In genomic region chr1:153004472-153004871, GRCm38 (mm10) we compare ENCODE assay signal across 22 mouse cellular contexts. TPM values are rescaled to one million over a fixed set of nuclear protein-coding genes. Genes with fewer than 3 reads are reported as not detected.
DNase-seq lines count a peak whose midpoint lies in the region; ATAC-seq and TF ChIP-seq lines count a peak whose summit lies in the region.
"Had no signal": no experiment of that assay in that cellular context is flagged by ENCODE, and none has a peak within 500 bp of the region (broad histone marks: within the 10 kb centered on the region; RNA-seq: fewer than 3 reads in every experiment).

No protein-coding gene starts in this region.

- H3K36me3 ChIP-seq in lung, embryonic 16.5 days (ENCODE audit: control insufficient read depth, insufficient read depth, low read length): no peaks in the 10 kb centered on the region
- H3K36me3 ChIP-seq in lung, postnatal 0 days (ENCODE audit: insufficient read depth, low read length): no peaks in the 10 kb centered on the region
- H3K36me3 ChIP-seq in midbrain, embryonic 11.5 days (ENCODE audit: control insufficient read depth, insufficient read depth, low read length): no peaks in the 10 kb centered on the region
- H3K36me3 ChIP-seq in midbrain, embryonic 13.5 days: no peaks in the 10 kb centered on the region
- H3K36me3 ChIP-seq: G1E had no signal

- H3K27ac ChIP-seq in lung, embryonic 16.5 days (ENCODE audit: low read length): no peak overlapping the region
- H3K27ac ChIP-seq in lung, postnatal 0 days (ENCODE audit: low read length): 0 out of 2 replicates have a peak overlapping the region, but pooled peaks have one; percentile 43
- H3K27ac ChIP-seq in midbrain, embryonic 11.5 days (ENCODE audit: low read depth, low read length): no peak overlapping the region
- no peak overlapping the region for H3K27ac ChIP-seq in midbrain, embryonic 13.5 days

- TF ChIP-seq POLR2A in lung, adult 2 months (IDR thresholded peaks at IDR 0.05; ENCODE audit: borderline replicate concordance, extremely low read depth, low read depth, low read length): no peak

- 60% methylated on average over 2 of the region's 2 CpGs for WGBS in lung, embryonic 16.5 days
- WGBS in lung, postnatal 0 days: 63% methylated on average over 2 of the region's 2 CpGs
- 65% methylated on average over 2 of the region's 2 CpGs for WGBS in lung, adult 2 months
- WGBS in midbrain, embryonic 11.5 days: 85% methylated on average over 2 of the region's 2 CpGs
- 94% methylated on average over 2 of the region's 2 CpGs for WGBS in midbrain, embryonic 13.5 days

- no peak for TF ChIP-seq CTCF in lung, postnatal 0 days (IDR thresholded peaks at IDR 0.05)
- no peak for TF ChIP-seq CTCF in lung, adult 2 months (IDR thresholded peaks at IDR 0.05; ENCODE audit: insufficient read depth, low read length)

- no peak overlapping the region for H3K9ac ChIP-seq in lung, embryonic 16.5 days (ENCODE audit: low read length)
- H3K9ac ChIP-seq in lung, postnatal 0 days (replicated peaks; ENCODE audit: low read depth): no peak overlapping the region
- H3K9ac ChIP-seq in midbrain, embryonic 11.5 days (ENCODE audit: low read length): no peak overlapping the region
- no peak overlapping the region for H3K9ac ChIP-seq in midbrain, embryonic 13.5 days (replicated peaks)

- TF ChIP-seq EP300 in lung, postnatal 0 days (IDR thresholded peaks at IDR 0.05): peak; percentile 99

- no peaks in the 10 kb centered on the region for H3K27me3 ChIP-seq in lung, embryonic 16.5 days (ENCODE audit: control insufficient read depth, insufficient read depth, low read depth, low read length)
- H3K27me3 ChIP-seq in lung, postnatal 0 days (replicated peaks; ENCODE audit: insufficient read depth, low read length): no peaks in the 10 kb centered on the region
- no peaks in the 10 kb centered on the region for H3K27me3 ChIP-seq in midbrain, embryonic 11.5 days (ENCODE audit: control insufficient read depth, insufficient read depth, low read length)
- peaks cover under 1% of the 10 kb centered on the region; the same call in 1 of the 2 replicates for H3K27me3 ChIP-seq in midbrain, embryonic 13.5 days
- H3K27me3 ChIP-seq: CH12.LX, Patski had no signal

- peaks cover 10% of the 10 kb centered on the region; the same call in 1 of the 2 replicates for H3K4me1 ChIP-seq in lung, embryonic 16.5 days (replicated peaks; ENCODE audit: control insufficient read depth, insufficient read depth, low read length)
- 0 out of 2 replicates have a peak, but pooled peaks cover 3% of the 10 kb centered on the region for H3K4me1 ChIP-seq in lung, postnatal 0 days (ENCODE audit: insufficient read depth, low read depth, low read length)
- no peaks in the 10 kb centered on the region for H3K4me1 ChIP-seq in lung, adult 2 months (ENCODE audit: control insufficient read depth, insufficient read depth, low read length)
- no peaks in the 10 kb centered on the region for H3K4me1 ChIP-seq in midbrain, embryonic 11.5 days (ENCODE audit: control insufficient read depth, insufficient read depth, low read length)
- H3K4me1 ChIP-seq in midbrain, embryonic 13.5 days (replicated peaks): no peaks in the 10 kb centered on the region

- no peak overlapping the region for H3K4me3 ChIP-seq in lung, embryonic 16.5 days (ENCODE audit: low read length)
- H3K4me3 ChIP-seq in lung, postnatal 0 days (ENCODE audit: low read depth, low read length): no peak overlapping the region
- no peak overlapping the region for H3K4me3 ChIP-seq in lung, adult 2 months (replicated peaks; ENCODE audit: extremely low read depth, low read depth, low read length)
- H3K4me3 ChIP-seq in midbrain, embryonic 11.5 days (ENCODE audit: low read depth, low read length): no peak overlapping the region
- H3K4me3 ChIP-seq in midbrain, embryonic 13.5 days (replicated peaks): no peak overlapping the region

- no peak for DNase-seq in lung, postnatal 36 days
- peak; percentile 77 for DNase-seq in lung, postnatal 0 days (ENCODE audit: low spot score)
- DNase-seq in lung, adult 2 months: no peak
- DNase-seq in lung, postnatal 25 days (ENCODE audit: low spot score): peak; percentile 16
- no peak for DNase-seq in lung, postnatal 14 days
- DNase-seq in midbrain, embryonic 11.5 days (ENCODE audit: low spot score, missing footprints): peak; percentile 49
- DNase-seq: adrenal gland, adult 2 months; adrenal gland, adult 8-10 months; adrenal gland, postnatal 10 days; adrenal gland, postnatal 14 days; adrenal gland, postnatal 25 days; adrenal gland, postnatal 36 days; B cell, adult 2 months; cerebellum, adult 11 months; cerebellum, adult 11-12 months had no signal

- H3K9me3 ChIP-seq in lung, embryonic 16.5 days (ENCODE audit: control insufficient read depth, low read length): no peaks in the 10 kb centered on the region
- no peaks in the 10 kb centered on the region for H3K9me3 ChIP-seq in lung, postnatal 0 days (ENCODE audit: low read length)
- H3K9me3 ChIP-seq in midbrain, embryonic 11.5 days (ENCODE audit: control insufficient read depth, low read length): no peaks in the 10 kb centered on the region
- no peaks in the 10 kb centered on the region for H3K9me3 ChIP-seq in midbrain, embryonic 13.5 days

- ATAC-seq in lung, embryonic 16.5 days (ENCODE audit: low read depth): 0 out of 2 replicates have a peak, but pooled peaks have one; percentile 26
- peak; percentile 87 for ATAC-seq in lung, postnatal 0 days
- no peak for ATAC-seq in midbrain, embryonic 11.5 days (ENCODE audit: low FRiP score)
- ATAC-seq in midbrain, embryonic 13.5 days: no peak
- ATAC-seq: activated CD4-positive, CD25-positive, alpha-beta regulatory T cell, adult 4 months; CD4-positive, CD25-positive, alpha-beta regulatory T cell, adult 4 months; Patski had no signal

- H3K4me2 ChIP-seq in lung, embryonic 16.5 days (ENCODE audit: low read depth, low read length): no peak overlapping the region
- H3K4me2 ChIP-seq in lung, postnatal 0 days (replicated peaks; ENCODE audit: low read depth, low read length): no peak overlapping the region
- H3K4me2 ChIP-seq in midbrain, embryonic 11.5 days: no peak overlapping the region
- no peak overlapping the region for H3K4me2 ChIP-seq in midbrain, embryonic 13.5 days (replicated peaks)

RNA-seq across cellular contexts. Expression of gene Nmnat2, which starts 49.7 kb away (rescaled TPM):
- 3.8 and 7.2 TPM in 2 replicates for polyA plus RNA-seq in lung, embryonic 16.5 days (2015; fragmentation: Nextera tagmentation; extraction: Ambion mirVana)
- 4.5 and 4.8 TPM in 2 replicates for polyA plus RNA-seq in lung, postnatal 0 days (2015; fragmentation: Nextera tagmentation; extraction: Ambion mirVana)
- polyA plus RNA-seq in lung, adult 2 months (2012; rRNA removed): 6.0 and 7.6 TPM in 2 replicates
- 15.0 and 20.4 TPM in 2 replicates for polyA plus RNA-seq in midbrain, embryonic 11.5 days (2014; fragmentation: Nextera tagmentation; extraction: Ambion mirVana)
- 62.3 and 66.8 TPM in 2 replicates for polyA plus RNA-seq in midbrain, embryonic 13.5 days (2015; fragmentation: Nextera tagmentation; extraction: Ambion mirVana)
- polyA plus RNA-seq: G1E had no signal

Comparison
In these comparisons a context has a peak if more than half of its experiments do, and no peak if none do; other contexts are left out.
1. DNase-seq: peak in lung, postnatal 0 days (single experiment), lung, postnatal 25 days (single experiment) and midbrain, embryonic 11.5 days (single experiment); none in lung, postnatal 36 days (single experiment), lung, adult 2 months (single experiment) and lung, postnatal 14 days (single experiment).
2. ATAC-seq: peak in lung, embryonic 16.5 days (single experiment) and lung, postnatal 0 days (single experiment); none in midbrain, embryonic 11.5 days (single experiment) and midbrain, embryonic 13.5 days (single experiment).